Mouse (Mus musculus): ENCODE data around the gene Boll. TPM values are rescaled to one million over a fixed set of nuclear protein-coding genes. Genes with fewer than 3 reads are reported as not detected.

The Boll gene
- total RNA-seq, 2 experiments from 2014 or later: 0.26 TPM; not detected in 1

DNA sequence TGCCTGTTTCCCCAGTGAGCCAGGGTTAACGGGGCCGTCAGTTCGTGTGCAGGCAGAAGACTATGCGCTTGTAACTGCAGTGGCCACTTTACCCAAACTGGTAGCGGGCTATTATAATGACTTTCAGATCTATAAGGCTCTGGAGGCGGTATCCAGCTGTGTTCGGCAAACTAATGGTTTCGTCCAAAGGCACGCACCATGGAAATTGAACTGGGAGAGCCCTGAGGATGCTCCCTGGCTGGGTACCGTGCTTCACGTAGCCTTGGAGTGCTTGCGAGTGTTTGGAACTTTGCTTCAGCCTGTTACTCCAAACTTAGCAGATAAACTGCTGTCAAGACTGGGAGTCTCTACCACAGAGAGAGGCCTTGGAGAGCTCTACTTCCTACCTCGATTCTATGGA is 124.8 kb downstream of the Boll start:
- DNase-seq (ENCODE audit: low spot score): no peak

GRCm38 (mm10) chr1:55237643-55238161 is 125.6 kb downstream of the Boll start:
- DNase-seq (ENCODE audit: low spot score): no peak

- DNase-seq (ENCODE audit: low spot score): peak; percentile 96
Observed at GRCm38 (mm10) chr1:55236890-55237642, 126.2 kb downstream of the Boll start, which contains the start of gene Mars2. Mars2 (plus strand) TSS chr1:55237177.

DNA sequence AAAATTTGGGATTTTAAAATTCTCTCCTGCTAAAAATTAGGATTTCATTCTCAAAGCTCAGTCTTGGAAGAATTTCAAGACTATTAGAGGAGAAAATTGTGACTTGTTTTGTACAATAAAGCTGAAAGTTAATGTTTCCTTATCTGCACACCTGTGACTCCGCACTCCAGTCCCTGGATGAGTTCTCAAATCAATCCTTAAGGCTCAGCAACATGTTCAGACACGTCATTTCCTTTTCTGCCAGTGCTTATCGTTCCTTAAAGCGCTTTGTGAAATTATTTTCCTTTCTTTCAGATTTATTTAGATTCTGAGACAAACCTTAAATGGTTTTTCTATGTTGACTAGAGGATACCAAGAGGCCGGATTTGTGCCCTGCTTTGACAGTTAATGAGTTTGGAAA is 126.8 kb downstream of the Boll start:
- DNase-seq (ENCODE audit: low spot score): no peak

DNA sequence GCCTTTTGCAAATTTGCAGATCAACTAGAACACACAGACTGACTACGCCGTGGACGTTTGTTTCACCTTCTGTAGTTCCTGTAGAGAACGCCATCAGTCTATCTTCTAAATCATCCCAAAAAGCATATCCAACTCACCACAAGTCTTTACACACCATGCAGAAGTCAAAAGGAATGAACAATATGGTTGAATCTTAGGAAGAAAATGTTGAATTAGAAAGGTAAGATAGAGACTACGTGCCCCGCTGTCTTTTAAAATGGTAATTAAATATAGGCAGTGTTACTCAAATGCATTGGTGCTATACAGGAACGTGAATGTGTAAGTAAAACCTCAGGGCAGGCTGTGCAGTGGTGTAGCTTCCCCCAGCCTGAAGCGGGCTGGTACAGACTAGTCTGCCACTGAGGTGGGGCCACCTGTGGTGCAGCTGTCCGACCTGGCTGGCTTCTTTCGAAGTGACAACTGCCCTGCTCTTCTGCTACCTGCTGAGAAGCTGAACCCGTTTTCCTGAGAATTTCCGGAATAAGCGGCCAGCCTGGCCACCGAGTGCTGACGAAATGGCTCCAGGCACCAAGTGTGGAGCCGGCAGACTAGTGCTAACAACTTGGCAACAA is 128.3 kb downstream of the Boll start:
- DNase-seq (ENCODE audit: low spot score): no peak

DNA sequence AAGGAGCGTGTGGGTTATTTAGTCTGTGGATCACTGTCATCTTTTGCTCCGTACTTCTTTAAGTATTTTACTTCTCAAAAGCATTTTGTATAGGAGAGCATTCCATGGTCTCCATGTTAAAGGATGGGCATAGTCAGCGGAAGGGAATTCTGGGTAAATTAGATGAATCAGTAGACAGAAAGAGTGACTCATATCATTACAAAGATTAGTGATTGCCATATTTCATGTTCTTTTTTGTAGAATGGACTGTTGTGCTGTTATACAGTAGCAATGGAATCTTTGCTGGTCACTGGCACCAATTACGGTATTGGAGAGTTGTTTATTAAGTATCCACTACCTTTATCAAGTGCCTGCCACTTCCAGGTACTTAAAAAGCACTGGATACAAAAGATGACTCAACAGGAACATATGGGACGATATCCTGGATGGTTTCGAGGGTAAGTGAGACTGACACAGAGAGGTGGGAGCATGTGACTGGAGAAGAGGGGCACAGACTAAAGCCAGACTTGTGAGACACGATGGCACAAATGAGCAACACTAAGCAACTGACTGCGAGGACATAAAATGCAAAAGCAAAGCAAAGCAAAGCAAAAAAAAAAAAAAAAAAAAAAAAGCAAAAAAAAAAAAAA is 134.9 kb downstream of the Boll start:
- no peak for DNase-seq (ENCODE audit: low spot score)

DNA sequence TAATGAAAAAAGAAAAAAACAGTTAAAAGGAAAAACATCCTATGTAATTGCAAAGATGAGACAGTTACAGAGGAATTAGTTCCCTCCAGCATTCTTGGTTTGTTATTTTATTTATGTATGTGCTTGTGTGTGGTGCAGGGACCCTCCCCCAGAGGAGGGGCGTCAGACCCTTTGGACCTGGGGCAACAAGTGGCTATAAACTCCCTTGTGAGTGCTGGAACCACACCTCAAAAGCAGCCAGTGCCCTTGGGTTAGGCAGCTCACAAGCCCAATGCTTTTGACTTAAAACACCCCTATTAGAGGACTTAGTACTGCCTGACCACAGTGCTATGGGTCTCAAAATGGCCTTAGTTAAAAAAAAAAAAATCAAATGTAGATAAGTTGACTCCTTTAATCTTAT is 135.9 kb downstream of the Boll start:
- DNase-seq (ENCODE audit: low spot score): no peak

DNA sequence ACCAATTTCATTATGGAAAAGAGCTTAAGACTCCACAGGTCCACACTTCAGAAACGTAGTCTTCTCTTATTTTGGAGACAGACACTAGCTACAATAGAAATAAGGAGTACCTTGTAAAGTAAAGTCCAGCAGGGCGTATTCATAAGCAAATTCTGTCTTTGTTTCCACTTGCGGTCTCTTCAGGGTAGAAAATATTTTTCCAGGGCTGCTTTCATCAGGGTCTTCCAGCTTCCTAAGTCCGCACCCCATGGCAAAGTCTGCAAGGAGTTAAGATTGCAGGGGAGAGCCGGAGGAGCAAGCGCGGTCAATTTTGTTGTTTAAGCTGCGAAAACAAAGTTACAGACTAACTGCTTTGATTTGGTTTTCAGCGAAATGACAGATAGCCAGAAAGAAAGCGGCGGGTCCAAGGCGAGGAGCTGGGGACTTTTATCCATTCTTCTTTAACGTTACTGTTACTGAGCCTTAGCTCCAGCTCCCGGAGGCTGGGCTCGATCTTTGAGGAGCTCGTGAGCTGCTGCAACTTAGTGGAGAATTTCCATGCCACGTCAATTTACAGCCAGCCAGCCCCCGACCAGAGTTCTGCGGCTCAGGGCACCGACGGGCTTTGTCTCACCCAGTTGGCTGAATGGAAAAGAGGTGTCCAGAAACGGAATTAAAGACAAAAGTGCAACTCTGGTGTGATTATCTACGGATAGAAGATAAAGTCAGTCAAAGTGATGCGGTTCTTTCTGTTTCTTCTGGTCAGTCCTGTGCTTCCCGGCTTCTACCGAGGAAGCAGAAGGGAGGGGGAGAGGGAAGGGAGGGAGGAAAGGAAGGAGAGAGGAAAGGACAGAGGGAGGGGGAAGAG is 137.0 kb downstream of the Boll start, which contains the start of gene Rftn2:
Rftn2 (minus strand) TSS at position 772 of the 847 bp plus-strand sequence.
- peak; percentile 33 for DNase-seq (ENCODE audit: low spot score)

- no peak for DNase-seq (ENCODE audit: low spot score)
Observed at GRCm38 (mm10) chr1:55225398-55225797, 137.9 kb downstream of the Boll start.

DNA sequence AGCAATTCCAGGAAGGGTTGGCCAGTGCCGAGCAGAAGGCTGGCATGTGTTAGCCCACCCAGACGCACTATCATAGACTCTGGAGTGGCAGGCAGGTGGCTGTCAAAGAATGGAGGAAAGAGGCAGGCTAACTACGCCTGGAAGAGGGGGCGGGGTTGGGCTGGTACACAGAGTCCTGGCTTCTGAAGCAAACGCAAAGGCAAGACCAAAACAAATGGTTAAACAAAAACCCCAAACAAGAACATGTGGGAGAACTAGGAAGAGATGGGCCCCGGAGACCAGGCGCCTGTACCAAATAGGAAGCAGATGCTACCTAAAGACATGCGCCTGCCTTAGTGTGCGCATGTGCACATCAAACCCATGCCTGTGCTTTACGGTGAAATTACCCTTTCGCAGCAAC is 139.2 kb downstream of the Boll start:
- DNase-seq (ENCODE audit: low spot score): no peak

DNA sequence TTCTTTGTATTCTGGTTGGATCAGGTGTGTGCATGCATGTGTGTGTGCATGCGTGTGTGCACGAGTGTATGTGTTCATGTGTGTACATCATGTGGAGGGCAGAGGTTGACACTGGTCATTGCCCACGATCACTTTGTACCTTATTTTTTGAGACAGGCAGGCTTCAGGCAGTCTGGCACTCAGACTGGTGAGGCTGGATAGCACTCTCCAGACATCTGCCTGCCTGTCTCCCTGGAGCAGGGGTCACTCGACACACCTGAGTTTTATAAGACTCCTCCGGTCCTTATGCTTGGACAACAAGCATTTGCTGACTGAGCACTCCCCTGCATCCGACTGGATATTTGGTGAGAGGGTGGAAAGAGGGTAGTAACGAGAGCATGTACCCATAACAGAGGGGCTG is 140.2 kb downstream of the Boll start:
- no peak for DNase-seq (ENCODE audit: low spot score)

DNA sequence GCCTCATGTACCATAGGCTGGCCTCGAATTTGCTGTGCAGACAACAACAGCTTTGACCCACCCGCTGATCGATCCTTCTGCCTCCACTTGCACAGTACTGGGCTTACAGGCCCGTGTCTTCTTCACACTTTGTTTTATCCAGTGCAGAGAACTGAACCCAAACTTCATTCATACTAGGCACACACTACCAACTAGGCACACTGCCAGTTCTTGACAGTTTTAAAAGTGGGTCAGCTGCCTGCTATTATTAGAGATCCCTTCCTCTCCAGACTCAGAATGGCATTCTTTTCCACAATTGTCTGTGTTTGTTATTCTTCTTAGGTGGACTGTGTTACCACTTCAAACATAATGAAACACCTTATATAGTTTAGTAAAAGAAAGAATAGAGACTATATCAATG is 141.9 kb downstream of the Boll start:
- no peak for DNase-seq (ENCODE audit: low spot score)

- no peak for DNase-seq (ENCODE audit: low spot score)
Observed at GRCm38 (mm10) chr1:55217191-55217590, 146.1 kb downstream of the Boll start.

GRCm38 (mm10) chr1:55215185-55215813 is 148.0 kb downstream of the Boll start:
- no peak for DNase-seq (ENCODE audit: low spot score)

- DNase-seq (ENCODE audit: low spot score): no peak
Observed at GRCm38 (mm10) chr1:55213936-55214335, 149.3 kb downstream of the Boll start.

DNA sequence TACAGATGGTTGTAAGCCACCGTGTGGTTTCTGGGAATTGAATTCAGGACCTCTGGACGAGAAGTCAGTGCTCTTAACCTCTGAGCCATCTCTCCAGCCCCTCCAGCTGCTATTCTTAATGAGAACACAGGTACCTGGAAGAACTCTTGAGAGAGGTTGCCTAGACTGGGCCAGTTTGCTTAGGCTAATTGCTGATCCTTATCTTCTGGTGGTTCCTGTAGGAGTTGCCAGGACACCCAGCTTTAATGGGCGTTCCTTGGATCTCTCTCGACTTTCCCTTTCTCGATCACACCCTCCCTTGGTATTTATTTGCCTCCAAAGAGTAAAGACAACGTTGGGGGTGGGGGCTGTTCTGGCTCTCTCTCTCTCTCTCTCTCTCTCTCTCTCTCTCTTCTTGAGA is 149.8 kb downstream of the Boll start:
- DNase-seq (ENCODE audit: low spot score): no peak

DNA sequence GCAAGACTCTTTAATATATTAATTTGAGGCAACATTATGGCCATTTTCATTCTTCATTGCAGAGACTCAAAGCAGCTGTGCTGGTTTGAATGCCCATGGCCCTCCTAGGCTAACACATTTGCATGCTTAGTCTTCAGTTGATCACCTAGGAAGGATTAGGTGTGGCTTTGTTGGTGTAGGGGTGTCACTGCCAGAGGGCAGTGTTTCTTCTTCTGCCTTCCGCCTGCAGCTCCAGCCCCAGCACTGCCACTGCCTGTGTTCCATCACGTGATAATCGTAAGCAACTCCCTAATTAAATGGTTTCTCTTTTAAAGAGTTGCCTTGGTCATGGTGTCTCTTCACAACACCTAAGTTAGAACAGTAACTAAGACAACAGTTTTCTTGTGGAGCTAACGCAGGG is 150.5 kb downstream of the Boll start:
- DNase-seq (ENCODE audit: low spot score): no peak

DNA sequence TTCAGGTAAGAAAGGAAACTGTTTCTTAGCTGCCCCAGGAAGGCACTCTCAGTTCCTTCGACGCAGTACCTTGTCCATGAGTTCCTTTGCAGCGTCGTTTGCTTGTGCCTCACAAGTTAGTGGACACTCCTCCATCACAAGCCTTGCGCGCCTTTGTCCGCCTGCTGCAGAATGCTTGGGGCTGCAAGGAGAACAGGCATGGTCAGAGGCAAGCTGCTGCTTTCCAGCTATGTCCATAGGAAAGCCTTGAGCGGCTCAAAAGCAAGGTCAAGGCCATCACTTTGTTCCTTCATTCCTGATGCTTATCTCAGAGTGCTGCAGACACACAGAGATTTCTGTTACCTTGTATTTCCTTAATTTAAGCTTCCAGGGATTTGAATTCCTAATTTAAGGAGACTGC is 152.2 kb downstream of the Boll start:
- no peak for DNase-seq (ENCODE audit: low spot score)

GRCm38 (mm10) chr1:55210202-55210965 is 152.9 kb downstream of the Boll start:
- DNase-seq (ENCODE audit: low spot score): no peak

GRCm38 (mm10) chr1:55208500-55209140 is 154.6 kb downstream of the Boll start:
- no peak for DNase-seq (ENCODE audit: low spot score)

Data from gastrocnemius, adult 18-20 months (tissue).